Mouse (Mus musculus) cerebellum, adult 2 months (tissue): Measurements from ENCODE around the gene Stat4.

Source experiments
- CTCF ChIP-seq: fragments of 200-500 bp; IDR thresholded peaks from 2 replicates; pipeline ENCODE4 v1.5.1; 2011; ENCODE audit warnings: low read depth, mild to moderate bottlenecking, control low read depth, low read length, moderate library complexity, borderline replicate concordance; ENCODE audit not compliant: insufficient read depth
- POLR2A ChIP-seq: fragments of 200-500 bp; IDR thresholded peaks from 2 replicates; pipeline ENCODE4 v1.6.1; 2011; ENCODE audit warnings: low read length, control low read depth, borderline replicate concordance; ENCODE audit not compliant: insufficient read depth

DNA sequence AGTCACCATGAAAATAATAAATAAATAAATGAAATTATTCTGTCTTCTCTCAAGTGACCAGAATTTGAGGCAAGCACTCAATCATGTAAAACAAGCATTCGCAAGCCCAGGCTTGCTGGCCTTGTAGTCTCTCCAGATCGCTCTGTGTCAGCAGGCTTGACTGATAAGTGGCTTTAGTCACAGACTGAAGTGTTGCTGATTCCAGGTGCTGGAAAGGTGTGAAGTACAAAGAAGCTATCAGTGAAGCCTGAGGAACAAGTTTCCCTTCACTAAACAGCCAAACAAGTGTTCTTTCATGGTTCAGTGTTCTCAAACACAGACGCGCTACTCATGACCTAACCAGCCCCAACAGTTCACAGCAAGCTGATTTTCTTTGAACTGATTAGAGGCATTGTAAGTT is 101.7 kb downstream of the Stat4 start:
- no peak for TF ChIP-seq POLR2A
- no peak for TF ChIP-seq CTCF
